Mouse (Mus musculus): ENCODE results near the gene Fbxo33.
A peak's percentile ranks its signal among the peaks of the same experiment; 100 is the strongest.
"Not testable (repeated sequence)": the region's sequence is repeated elsewhere in the genome, so short reads cannot be mapped to it uniquely, and the experiment has no call there.

Fbxo33 gene

GRCm38 (mm10) chr12:59219325-59220225 is at the start of gene Fbxo33:
Gene Fbxo33 (minus strand): TSS chr12:59219725.
- DNase-seq = peak; percentile 98

GRCm38 (mm10) chr12:59265942-59266231 is 46.4 kb upstream of the Fbxo33 start:
- DNase-seq = no peak

DNA sequence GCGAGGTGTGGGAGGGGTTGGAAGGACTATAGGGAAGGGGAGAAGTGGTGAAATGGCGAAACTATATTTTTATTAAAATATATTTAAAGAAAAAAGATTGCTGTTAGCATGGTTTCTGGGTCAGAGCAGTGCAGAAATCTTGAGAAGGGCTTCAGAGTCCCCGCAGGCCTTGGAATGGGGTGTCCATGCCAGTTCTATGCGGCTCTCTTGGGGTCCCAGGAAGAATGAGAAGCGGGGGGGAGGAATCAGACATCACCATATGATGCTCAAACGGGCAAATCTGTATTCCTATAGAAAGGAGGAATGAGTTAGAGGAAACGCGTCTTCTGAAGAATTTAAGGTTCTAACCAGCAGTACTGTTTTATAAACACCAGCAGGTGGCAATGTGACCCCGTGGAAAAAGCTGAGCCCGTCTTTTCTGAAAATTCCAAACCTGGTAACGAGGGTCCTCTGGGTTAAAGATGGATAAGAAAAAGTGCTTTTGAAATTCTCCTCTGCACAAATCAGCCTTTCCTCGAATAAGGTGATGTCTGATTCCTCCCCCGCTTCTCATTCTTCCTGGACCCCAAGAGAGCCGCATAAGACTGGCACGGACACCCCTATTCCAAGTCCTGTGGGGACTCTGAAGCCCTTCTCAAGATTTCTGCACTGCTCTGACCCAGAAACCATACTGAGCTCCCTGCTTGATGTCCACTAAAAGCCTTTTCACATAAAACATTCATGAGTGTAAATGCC is 45.8 kb upstream of the Fbxo33 start:
- peak; percentile 66 for DNase-seq

DNA sequence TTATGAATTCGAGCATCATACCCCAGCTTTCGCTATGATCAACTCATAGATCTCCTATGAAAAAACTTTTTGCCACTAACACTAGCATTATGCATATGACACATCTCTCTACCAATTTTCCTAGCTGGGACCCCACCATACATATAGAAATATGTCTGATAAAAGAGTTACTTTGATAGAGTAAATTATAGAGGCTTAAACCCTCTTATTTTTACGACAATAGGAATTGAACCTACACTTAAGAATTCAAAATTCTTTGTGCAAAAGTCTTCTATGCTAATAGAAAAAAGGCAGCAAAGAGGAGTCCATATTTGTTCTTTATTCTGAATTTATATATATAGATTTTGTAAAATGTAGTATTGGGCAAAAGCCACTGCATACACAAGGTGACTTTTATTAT is 43.3 kb upstream of the Fbxo33 start:
- DNase-seq = no peak

- DNase-seq = no peak
Measured at GRCm38 (mm10) chr12:59260798-59261197, 41.3 kb upstream of the Fbxo33 start.

- peak; percentile 8 for DNase-seq
Measured at GRCm38 (mm10) chr12:59260362-59260761, 40.8 kb upstream of the Fbxo33 start.

DNA sequence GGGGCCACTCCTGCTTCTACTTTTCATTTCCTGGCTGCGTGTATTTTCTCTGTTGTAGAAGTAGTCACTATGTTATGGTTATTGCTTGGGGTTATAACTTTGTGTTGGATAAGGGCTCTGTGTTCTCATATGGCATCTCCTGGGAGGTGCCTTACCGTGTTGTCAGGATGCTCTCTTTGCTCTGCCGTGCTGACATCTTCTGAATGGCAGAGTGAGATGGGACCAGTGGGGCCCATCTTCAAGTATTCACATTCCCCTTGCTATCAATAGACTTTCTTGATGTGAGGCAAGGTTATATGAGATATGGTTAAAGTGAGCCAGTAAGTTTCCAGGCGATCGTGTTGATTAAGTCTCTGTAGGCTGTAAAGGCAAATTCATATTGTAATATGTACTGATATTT is 39.5 kb upstream of the Fbxo33 start:
- no peak for DNase-seq

GRCm38 (mm10) chr12:59250259-59250827 is 30.8 kb upstream of the Fbxo33 start:
- DNase-seq = no peak

GRCm38 (mm10) chr12:59248969-59249368 is 29.4 kb upstream of the Fbxo33 start:
- DNase-seq = no peak

- DNase-seq = not testable (repeated sequence)
Measured at GRCm38 (mm10) chr12:59241031-59241430, 21.5 kb upstream of the Fbxo33 start.

GRCm38 (mm10) chr12:59238434-59238833 is 18.9 kb upstream of the Fbxo33 start:
- no peak for DNase-seq

DNA sequence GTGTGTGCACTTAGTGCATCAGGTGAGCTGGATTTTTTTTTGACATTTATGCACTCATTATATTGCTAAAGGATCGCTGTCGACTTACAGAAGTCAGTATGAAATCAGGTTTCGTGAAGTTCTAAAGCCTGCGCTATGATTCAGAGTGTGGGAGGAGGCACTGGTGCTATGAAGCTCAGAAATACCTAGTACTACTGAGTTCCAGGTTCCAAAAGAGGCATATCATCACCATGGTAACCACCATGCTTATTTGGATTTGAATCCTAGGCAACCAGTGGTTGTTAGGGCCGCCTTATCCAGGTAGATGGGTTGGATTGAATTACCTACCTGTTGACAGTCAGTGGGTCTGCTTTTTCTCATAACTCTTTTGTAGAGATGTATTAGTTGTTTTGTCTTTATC is 8.9 kb upstream of the Fbxo33 start:
- DNase-seq = no peak

GRCm38 (mm10) chr12:59218640-59219321 is 744 bp downstream of the Fbxo33 start:
- DNase-seq = peak; percentile 45

DNA sequence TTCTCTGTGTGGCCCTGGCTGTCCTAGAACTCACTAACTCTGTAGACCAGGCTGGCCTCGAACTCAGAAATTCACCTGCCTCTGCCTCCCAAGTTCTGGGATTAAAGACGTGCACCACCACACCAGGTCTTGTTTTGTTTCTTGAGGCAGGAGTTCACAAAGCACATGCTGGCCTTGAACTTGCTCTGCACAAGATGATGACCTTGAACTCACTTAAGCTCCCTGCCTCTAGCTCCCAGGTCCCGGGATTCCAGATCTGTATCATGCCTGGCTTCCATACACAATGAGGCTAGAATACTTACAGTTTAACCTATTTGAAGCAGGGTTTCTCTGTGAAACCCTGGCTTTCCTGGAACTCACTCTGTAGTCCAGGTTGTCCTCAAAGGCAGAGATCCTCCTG is 2.2 kb downstream of the Fbxo33 start:
- no peak for DNase-seq

GRCm38 (mm10) chr12:59216676-59217266 is 2.8 kb downstream of the Fbxo33 start:
- DNase-seq = no peak

DNA sequence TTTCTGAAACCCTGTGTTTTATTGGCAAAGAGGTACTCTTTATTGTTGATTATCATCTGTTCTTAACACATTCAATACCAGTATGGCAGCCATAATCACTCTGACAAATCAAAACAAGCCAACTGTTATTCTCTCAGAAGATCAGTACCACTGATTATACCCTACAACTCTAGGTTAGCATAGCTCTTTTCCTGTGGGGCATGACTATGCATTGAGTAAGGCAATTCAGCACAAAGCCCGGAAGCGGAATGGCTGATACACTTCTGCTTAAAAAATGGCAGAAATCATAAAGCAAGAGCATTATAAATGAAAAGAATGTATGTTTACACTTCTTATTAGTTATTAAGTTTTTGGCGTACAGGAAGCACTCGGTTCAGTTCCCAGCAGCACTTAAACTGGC is 3.3 kb downstream of the Fbxo33 start:
- no peak for DNase-seq

- DNase-seq = no peak
Measured at GRCm38 (mm10) chr12:59207814-59208213, 11.7 kb downstream of the Fbxo33 start.

DNA sequence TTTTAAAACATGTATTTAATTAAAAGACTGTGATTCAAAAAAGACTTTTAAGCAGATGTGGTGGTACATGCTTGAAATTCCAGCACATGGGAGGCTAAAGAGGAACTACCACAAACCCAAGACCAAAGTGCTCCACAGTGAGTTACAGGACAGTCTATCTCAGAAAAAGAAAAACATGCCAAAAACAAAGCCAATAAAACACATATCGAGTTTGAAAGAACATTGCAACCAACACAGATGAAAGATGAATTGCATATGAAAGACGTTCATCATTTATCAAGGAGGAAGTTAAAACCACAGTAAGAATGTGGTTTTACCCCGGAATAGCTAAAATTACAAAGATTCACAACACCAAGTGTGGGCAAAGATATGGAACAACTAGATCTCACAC is 12.5 kb downstream of the Fbxo33 start:
- DNase-seq = no peak

DNA sequence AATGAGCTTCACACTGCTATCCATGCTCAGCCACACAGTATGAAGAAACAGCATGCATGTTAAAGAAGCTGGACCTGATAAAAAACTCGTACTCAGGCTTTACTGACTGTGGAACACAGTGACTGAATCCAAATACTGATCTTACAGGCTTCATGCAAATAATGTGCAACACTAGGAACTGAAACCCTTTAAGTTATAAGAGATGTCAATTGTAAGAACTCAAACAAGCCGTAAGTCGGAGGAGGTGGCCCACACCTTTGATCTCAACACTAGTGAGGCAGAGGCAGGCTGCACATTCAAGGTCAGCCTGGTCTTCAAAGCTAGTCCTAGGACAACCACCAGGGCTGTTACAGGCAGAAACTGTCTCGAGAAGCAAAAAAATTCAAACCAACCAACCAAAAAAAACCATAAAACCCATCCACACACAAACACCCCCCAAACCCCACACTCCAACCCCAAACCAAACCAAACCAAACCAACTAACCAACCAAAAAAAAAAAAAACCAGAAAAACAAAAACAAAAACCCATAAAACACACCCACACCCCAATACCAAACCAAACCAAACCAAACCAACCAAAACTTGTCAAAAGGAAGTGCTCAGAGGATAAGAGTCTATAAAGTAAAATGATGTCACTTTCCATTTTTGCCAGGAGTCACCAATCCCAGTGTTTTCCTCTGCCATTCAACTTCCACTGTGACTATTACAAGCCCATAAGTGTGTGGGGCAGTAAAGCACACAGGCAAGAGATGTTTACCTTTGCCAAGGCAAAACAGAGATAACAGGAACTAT is 13.1 kb downstream of the Fbxo33 start:
- no peak for DNase-seq

GRCm38 (mm10) chr12:59205571-59205970 is 14.0 kb downstream of the Fbxo33 start:
- no peak for DNase-seq

DNA sequence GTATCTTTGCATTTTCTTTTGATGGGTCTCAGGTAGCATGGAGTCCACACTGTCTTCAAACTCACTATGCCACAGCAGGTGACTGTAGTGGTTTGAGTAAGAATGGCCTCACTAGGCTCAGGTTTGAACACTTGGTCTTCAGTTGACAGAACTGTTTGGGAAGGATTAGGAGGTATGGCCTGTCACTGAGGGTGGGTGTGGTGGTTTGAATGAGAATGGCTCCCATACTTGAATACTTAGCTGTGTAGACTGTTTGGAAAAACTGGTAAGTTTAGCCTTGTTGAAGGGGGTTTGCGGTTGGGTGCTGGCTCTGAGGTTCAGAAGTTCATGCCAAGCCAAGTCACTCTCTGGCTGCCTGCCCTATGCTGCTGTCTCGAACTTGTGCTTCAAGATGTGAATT is 20.2 kb downstream of the Fbxo33 start:
- DNase-seq = no peak

DNA sequence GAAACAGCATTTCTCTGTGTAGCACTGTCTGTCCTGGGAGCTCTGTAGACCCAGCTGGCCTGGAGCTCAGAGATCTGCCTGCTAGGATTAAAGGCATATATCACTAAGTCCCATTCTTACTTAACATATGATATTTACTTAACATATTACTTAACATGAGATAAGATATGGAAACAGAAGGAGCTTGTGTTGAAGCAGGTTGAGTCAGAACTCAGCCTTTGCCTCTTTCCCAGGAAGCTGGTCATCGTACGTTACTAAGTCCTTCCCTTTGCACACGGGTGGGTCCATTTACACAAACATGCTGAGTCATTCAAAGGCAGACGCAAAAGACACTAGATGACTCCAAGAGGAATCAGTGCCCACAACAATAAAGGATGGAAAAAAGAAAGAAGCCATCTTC is 20.8 kb downstream of the Fbxo33 start:
- DNase-seq = no peak

All from embryo, embryonic 11 days (tissue).